Mouse (Mus musculus) right cerebral cortex, postnatal 4 days (tissue): Measurements from ENCODE around the gene Piezo1.
"Not testable (repeated sequence)": the region's sequence is repeated elsewhere in the genome, so short reads cannot be mapped to it uniquely, and the experiment has no call there.

Experiments used
- DNase-seq: peaks from one replicate; pipeline ENCODE4 v3.0.0-alpha.2; 2022

The Piezo1 gene

GRCm38 (mm10) chr8:122551265-122552051 lies at the start of gene Piezo1:
Piezo1 (minus strand) TSS chr8:122551329.
- DNase-seq = peak; percentile 83

GRCm38 (mm10) chr8:122600666-122601065 lies 49.5 kb upstream of the Piezo1 start:
- DNase-seq = no peak

- no peak for DNase-seq
Measured at GRCm38 (mm10) chr8:122596031-122596430, 44.9 kb upstream of the Piezo1 start.

GRCm38 (mm10) chr8:122593783-122594507 lies 42.8 kb upstream of the Piezo1 start:
- DNase-seq = no peak

GRCm38 (mm10) chr8:122593240-122593639 lies 42.1 kb upstream of the Piezo1 start:
- no peak for DNase-seq

- DNase-seq = no peak
Measured at GRCm38 (mm10) chr8:122586749-122587148, 35.6 kb upstream of the Piezo1 start.

GRCm38 (mm10) chr8:122586171-122586570 lies 35.0 kb upstream of the Piezo1 start:
- no peak for DNase-seq

GRCm38 (mm10) chr8:122585411-122585891 lies 34.3 kb upstream of the Piezo1 start:
- no peak for DNase-seq

GRCm38 (mm10) chr8:122584981-122585380 lies 33.9 kb upstream of the Piezo1 start:
- no peak for DNase-seq

GRCm38 (mm10) chr8:122580926-122581325 lies 29.8 kb upstream of the Piezo1 start:
- DNase-seq = no peak

GRCm38 (mm10) chr8:122579196-122579595 lies 28.1 kb upstream of the Piezo1 start:
- no peak for DNase-seq

GRCm38 (mm10) chr8:122577116-122577515 lies 26.0 kb upstream of the Piezo1 start:
- DNase-seq = no peak

GRCm38 (mm10) chr8:122576648-122577022 lies 25.5 kb upstream of the Piezo1 start, which contains the start of gene Aprt:
Aprt (minus strand) TSS chr8:122576909.
- DNase-seq = peak; percentile 85

GRCm38 (mm10) chr8:122575735-122576647 lies 24.9 kb upstream of the Piezo1 start:
- no peak for DNase-seq

GRCm38 (mm10) chr8:122575286-122575685 lies 24.2 kb upstream of the Piezo1 start:
- no peak for DNase-seq

- DNase-seq = no peak
Measured at GRCm38 (mm10) chr8:122574667-122575251, 23.6 kb upstream of the Piezo1 start.

GRCm38 (mm10) chr8:122574264-122574663 lies 23.1 kb upstream of the Piezo1 start:
- DNase-seq = no peak

GRCm38 (mm10) chr8:122573577-122573976 lies 22.4 kb upstream of the Piezo1 start:
- DNase-seq = no peak

- DNase-seq = not testable (repeated sequence)
Measured at GRCm38 (mm10) chr8:122573176-122573575, 22.0 kb upstream of the Piezo1 start.

- DNase-seq = no peak
Measured at GRCm38 (mm10) chr8:122572751-122573150, 21.6 kb upstream of the Piezo1 start.

- DNase-seq = no peak
Measured at GRCm38 (mm10) chr8:122571750-122572267, 20.7 kb upstream of the Piezo1 start.

GRCm38 (mm10) chr8:122571153-122571552 lies 20.0 kb upstream of the Piezo1 start:
- no peak for DNase-seq
